Mouse (Mus musculus) adrenal gland, adult 8-10 months (tissue): ENCODE results near the gene Fkbp14. TPM values are rescaled to one million over a fixed set of nuclear protein-coding genes. Genes with fewer than 3 reads are reported as not detected.

Experiments
- DNase-seq: peaks from one replicate; pipeline ENCODE4 v3.0.0; 2022
- total RNA-seq, 4 experiments: library from RNA; stranded (reverse); gene quantifications; 2 replicates each; pipeline ENCODE4 v1.2.4; 2022

Gene Fkbp14
- total RNA-seq, 4 experiments from 2014 or later: 27.0 to 38.9 (median 31.5) TPM

GRCm38 (mm10) chr6:54587683-54588082 lies 9.4 kb downstream of the Fkbp14 start:
- no peak for DNase-seq

DNA sequence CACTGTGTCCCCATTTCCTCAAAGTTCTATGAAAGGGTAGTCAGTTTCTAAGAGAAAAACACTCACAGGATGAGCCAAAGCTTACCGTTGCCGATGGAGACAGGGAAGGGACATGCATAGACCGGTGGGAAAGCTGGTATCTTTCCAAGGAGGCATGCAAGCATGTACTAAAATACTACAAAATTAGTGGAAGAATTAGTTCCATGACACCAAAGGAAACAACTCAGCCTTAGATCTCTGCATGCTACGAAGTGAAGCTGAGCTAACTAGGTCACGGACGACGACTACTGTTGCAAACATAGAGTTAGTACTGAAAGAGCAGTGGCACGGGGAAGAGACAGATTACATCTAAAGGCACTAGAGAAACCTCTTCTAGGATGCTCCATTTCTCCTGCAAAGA lies 10.2 kb downstream of the Fkbp14 start:
- no peak for DNase-seq

DNA sequence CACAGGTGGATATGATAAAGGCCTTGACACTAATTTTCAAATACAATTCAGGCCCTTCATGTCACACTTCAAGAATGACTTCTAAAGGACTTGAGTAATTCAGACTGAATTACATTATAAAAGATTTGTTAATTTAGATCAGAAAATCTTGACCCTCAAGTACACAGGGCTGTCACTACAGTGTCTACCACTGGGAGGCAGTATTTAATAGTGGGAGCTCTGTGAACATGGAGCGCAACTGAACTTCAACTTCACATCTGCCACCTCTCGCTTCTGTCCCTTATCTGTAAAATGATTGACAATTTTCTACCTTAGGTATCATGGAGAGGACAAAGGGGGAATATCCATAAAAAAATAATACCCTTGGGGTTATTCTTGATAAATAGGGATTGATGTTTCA lies 10.9 kb downstream of the Fkbp14 start:
- no peak for DNase-seq

DNA sequence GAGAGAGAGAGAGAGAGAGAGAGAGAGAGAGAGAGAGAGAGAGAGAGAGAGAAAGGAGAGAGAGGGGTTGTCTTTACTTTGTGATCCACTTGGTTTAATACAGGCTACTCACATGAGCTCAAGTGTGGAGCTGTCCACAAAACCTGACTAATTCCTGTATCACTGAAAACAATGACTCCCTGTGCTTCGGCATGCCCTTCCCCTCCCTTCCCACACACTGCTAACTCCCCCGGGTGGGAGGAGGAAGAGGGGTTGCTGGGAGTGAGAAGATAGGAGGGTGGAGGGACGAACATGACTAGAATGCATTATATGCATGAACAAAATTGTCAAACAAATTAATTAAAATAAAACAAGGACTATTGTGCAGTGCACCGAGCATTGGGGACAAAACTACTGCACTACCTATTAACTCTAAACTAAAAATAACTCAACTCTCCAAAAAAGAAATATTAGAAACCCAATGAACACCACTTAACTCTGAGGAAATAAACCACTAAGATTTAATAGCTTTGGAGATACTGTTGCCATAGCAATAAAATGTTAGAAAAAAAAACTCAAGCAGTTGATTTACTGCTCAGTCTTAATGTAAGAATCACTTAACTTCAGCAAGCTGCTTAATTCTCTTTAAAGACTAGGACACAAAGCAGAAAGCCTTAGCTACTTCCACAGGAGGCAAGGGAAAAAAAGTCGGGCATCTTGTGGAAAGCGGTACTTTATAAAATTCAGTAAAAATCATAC lies 23.7 kb downstream of the Fkbp14 start:
- DNase-seq: no peak

DNA sequence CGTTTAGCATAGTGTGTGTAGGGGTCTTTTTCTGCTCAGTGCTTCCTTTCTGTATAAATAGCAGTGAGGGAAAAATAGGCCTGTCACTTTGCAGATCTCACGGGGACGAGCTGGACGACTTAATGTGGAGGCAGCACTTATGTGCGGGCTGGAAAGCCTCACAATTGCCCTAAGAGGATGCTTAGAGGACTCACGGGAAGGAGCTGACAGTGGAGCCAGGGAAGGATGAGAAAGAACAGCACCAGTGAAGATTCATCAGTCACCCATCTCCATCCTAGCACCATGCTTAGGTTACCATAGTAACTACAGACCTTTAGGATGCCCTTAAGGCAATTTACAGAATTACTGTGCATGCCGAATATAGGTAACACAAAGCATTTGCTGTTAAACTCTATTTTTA lies 27.3 kb downstream of the Fkbp14 start:
- no peak for DNase-seq

GRCm38 (mm10) chr6:54566546-54566919 lies 30.6 kb downstream of the Fkbp14 start:
- no peak for DNase-seq

- peak; percentile 66 for DNase-seq
Observed at GRCm38 (mm10) chr6:54565665-54566545, 31.2 kb downstream of the Fkbp14 start, which contains the start of gene Scrn1. Gene Scrn1, minus strand, starts transcription at chr6:54566489.

DNA sequence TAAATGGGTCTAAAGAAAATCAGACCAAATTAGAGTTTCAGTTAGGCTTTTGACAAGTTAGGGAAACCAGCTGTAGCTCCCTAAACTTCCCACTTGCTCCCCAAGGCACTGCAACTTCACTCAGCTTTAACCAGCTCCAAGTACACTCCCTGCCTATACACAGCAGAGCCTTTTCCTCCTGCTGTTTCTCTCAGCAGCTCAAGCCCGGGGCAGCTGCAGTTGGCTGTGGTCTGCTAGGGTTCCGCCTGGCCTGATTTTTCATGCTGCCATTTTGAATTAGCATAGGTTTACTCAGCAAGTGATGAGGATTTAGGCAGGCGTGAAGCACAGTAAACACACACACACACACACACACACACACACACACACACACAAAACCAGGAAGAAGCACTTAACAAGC lies 32.1 kb downstream of the Fkbp14 start:
- DNase-seq: no peak

GRCm38 (mm10) chr6:54564506-54564991 lies 32.6 kb downstream of the Fkbp14 start:
- DNase-seq: no peak

GRCm38 (mm10) chr6:54563561-54563960 lies 33.5 kb downstream of the Fkbp14 start:
- DNase-seq: no peak

DNA sequence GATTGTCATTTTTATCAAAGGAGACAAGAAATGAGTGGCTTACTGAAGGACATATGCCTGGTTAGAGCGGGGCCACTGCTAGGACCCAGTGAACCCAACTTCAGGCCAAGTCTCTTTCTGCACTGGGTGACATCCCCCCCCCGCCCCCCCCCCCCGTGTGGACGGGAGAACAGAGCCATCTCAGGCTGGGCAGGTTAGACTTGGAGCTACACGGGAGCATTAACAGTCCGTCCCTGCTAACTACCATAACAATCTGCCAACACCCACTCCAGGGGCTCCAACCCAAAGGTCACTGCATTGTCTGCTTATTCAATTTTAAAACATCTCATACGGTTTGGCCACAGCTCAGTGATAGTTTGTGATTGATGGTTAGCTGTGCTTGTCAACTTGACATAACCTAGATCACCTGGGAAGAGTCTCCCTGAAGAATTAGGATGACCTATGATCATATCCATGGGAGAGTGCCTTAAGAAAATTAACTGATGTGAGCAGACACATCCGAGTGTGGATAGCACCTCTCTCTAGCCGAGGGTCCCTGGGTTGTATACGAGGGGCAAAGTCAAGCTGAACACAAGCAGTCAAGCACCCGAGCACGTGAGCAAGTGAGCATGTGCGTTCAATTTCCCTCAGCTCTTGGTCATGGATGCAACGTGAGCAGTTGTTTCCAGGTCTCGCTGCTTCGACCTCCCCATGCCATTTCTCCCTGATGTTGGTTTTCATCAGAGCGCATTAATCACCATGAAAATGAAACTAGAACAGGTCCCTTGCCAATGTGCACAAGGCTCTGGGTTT lies 34.9 kb downstream of the Fkbp14 start:
- DNase-seq: no peak

DNA sequence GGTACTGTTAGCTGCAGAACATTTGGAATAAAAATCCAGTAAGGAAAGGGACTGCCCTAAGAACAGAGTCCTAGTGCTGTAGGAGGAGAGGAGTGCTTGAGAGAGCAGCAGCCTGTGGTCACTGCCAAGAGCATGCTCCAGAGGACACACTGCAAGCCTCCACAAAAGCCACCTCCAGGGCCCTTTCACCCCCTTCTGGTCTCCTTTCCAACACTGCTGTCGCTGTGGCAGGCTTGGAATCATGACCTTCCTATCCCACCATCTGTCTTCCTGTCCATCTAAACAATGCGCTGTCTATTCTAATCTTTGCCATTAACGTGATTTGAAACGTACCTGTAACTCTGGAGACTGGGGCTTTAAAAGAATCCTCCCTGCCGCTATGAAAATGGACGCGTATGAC lies 38.6 kb downstream of the Fkbp14 start:
- DNase-seq: no peak

DNA sequence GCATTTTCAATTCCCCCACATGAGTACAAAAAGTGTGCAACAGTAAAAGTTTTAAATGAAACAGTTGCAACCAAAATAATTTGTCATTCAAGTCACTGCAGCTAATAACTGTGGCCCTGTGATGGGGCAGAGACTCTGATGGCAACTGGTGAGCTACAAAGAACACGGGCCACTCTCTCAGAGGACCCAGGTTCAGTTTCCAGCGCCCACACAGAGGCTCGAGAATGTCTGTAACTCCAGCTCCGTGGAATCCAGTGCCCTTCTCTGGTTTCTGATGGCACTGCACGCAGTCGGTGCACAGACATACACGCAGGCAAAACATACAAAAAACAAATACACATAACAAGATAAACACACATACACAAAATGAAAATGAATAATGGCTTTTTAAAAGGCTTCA lies 39.4 kb downstream of the Fkbp14 start:
- DNase-seq: no peak

DNA sequence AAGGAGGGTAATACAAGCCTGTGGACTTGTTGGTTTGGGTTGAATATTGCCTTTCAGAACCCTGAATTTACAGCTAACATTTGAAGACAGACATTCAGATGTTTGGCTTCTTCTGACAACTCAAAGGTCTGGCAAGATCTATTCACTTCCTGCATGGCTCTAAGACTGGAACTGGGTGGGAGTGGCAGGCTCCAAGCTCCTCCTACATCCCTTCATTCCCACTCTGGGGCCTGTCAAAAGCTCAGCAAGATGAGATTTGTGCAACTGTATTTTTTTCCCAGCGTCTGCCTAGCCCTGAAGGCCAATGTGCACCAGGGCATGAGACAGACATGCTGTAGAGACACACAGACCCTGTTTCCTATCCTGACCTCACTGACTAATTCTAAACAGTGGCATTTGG lies 41.3 kb downstream of the Fkbp14 start:
- no peak for DNase-seq

GRCm38 (mm10) chr6:54554341-54555110 lies 42.6 kb downstream of the Fkbp14 start:
- no peak for DNase-seq

DNA sequence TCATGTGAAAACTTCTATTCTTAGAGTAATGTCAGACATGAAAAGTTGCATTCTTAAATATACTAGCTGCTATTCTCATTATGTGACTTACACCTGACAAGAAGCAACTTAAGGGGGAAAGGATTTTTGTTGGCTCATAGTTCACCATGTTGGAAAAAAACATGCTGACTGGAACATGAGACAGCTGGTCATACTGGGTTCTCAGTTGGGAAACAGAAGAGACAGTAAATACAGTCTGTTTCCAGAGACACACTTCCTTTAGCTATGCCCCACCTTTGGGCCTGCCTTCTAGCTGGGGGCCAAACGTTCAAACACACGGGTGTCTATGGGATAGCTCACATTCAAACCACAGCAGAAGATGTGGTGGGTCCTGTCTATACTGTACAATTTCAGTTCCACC lies 43.5 kb downstream of the Fkbp14 start:
- DNase-seq: no peak

DNA sequence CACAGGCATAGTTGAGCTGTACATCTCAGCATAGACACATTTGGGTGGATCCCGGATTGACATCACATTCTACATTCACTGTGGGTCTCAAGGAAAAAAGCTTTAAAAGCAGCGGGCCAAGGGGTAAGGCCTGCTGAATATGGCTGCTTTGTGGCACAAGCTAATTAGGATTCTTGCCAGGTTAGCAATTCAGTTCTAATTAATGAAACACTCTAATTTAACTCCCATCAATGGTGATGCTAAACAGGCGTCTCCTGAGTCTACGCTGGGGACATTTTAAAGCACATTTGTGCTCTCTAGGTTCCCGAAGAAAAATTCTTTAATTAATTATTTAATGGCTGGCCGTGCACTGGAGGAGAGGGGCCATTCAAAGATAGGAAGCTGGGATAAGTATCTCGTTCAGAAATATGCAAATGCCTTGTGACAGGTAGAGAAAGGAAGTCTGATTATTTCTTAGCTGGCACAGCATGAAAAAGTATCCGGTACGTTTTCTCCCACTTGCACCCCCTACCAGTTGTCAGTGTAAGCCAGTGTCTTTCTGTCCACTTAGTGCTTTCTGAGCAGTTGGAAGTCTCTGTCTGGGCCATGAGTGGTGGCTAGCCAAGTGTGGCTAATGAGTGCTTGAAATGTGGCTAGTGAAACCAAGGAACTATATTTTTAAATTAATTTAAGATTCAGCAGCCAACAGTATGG lies 44.2 kb downstream of the Fkbp14 start:
- no peak for DNase-seq

DNA sequence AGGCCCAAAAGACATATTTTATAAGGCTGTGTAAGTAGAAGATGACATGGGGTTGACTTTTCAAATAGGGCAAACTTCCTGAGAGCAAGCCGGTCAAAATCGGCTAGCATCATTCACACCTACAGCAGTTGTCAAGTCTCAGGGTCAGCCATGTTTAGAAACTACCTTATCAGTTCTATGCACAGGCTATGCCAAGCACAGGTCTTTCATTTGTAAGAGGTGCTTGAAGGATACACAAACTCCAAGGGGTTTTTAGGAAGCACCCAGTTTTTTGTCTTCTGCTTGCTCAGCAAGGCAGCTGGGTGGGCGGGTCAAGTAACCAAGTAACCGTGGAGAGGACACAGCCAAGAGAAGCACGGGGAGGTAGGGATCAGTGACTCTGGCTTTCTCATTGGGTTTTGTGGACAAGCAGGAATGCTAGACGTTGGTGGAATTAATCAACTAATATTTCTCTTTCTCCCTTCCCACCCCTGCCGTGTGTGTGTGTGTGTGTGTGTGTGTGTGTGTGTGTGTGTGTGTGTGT lies 46.2 kb downstream of the Fkbp14 start:
- no peak for DNase-seq

GRCm38 (mm10) chr6:54549311-54549710 lies 47.8 kb downstream of the Fkbp14 start:
- DNase-seq: no peak

DNA sequence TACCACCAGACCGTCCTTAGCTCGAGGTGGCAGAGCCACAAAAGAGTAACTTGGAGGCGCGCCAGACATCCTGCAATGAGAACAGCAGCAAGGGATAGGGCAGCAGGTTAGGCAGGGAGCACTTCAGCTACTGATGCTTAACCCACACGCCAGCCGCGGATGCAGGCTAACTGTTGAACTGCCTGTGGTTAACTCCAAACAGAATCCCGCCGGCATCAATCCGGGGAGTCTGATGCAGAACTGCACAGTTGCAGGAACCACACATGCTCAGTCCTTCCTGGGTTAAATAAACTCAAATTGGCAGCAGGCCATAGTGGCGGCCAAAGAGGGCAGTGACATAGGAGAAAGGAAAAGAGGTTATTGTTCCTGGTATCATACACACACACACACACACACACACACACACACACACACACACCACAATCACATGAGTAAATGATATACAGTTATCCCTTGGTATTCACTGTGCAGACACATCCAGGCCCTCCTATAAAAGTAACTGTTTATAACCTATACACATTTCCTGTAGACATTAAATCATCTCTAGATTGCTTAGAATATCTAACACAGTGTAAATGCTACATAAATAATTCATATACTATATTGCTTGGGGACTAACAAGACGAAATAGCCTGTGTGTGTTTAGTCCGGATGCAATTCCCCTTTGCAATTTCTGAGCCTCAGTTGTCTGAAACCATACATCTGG lies 48.6 kb downstream of the Fkbp14 start:
- no peak for DNase-seq
